Mouse (Mus musculus): ENCODE data around the gene Selplg.

Selplg gene

DNA sequence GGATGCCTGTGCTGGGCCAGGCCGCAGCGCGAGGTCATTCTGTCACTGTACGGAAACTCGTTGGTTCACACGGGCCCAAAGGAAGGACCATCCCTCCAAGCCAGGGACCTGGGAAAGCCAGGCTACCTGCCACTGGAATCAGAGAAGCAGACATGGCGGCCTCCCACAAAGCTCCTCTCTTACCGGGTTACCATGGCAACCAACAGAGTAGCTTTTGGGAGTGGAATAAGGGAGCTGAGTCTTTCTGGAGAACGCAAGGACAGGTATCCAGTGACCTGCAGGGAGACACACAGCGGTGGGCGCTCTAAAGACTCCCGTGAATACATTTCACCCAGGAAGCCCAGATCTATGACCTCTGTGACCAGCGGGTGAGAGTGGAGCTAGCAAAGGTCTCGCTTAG, 13.9 kb downstream of the Selplg start:
- no peak for DNase-seq

GRCm38 (mm10) chr5:113815638-113816152, 16.7 kb downstream of the Selplg start:
- peak; percentile 72 for DNase-seq

GRCm38 (mm10) chr5:113815041-113815389, 17.4 kb downstream of the Selplg start:
- DNase-seq = no peak

GRCm38 (mm10) chr5:113814111-113815040, 18.1 kb downstream of the Selplg start:
- no peak for DNase-seq

DNA sequence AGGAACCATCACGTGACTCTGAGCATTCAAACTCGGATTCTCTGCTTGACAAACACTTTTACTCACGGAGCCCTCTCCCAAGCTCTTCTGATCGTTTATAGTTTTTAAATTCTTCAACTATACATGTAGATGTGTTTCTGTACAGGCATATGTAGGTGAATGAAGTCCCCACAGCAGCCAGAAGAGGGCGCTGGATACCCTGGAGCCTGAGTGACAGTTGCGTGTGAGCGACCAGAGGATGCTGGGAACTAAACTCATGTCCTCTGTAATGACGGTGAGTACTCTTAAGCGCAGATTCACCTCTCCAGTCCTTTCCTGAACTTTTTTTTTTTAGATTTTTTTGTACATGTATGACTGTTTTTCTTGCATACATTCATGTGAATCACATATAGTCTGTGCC, 18.8 kb downstream of the Selplg start:
- DNase-seq = no peak

DNA sequence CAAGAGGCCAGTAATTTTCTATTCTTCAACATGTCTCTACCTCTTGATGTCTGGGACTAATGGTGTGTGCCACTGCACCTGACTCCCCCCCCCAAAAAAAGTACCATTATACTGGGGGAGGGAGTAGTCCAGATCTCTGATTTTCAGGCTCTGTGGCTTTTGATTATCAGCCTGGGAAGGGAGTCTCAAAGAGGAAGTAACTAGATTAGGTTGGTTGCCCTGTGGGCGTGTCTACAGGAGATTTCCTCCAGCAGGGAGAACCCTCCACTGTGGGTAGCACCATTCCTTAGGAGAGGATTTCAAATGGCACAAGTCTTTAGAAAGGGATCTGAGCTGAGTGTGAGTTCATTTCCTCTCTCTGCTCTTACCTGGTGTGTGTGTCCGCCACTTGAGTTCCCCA, 19.8 kb downstream of the Selplg start:
- DNase-seq = no peak

- DNase-seq = peak; percentile 49
Observed at GRCm38 (mm10) chr5:113811824-113812420, 20.5 kb downstream of the Selplg start.

DNA sequence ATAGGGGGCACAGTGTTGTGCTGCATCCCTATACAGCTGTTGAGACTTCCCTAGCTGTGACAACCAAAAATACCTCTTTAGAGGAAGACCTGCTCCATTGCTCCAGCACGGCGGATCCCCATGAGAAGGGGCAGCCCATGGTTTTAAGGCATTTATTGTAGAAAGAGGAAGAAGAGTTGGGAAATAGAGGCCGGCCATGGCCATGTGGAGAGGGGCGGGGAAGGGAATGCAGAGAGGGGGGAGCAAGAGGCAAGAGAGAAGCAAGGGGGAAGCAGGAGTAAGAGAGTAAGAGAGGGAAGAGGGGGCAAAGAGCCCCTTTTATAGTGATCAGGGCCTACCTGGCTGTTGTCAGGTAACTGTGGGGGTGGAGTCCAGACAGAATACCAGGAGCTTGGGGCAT, 22.3 kb downstream of the Selplg start:
- DNase-seq = no peak

DNA sequence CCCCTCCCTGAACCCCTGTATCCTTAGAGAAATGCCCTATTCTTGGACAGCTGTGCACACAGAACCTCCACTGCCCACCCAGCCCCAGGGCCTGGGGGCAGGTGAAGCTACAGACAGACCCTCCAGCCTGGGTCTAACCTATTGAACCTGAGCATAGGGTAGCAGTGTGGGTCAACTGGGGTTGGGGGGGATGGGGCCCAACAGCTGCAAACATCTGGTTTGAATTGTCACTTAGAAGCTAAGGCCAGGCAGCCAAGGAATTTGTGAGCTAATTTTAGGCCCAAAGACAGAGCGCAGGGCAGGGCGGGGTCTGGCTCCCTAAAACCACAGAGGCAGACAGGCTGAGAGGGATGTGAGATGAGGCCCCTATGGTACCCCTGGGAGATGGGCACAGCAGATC, 24.3 kb downstream of the Selplg start:
- no peak for DNase-seq

DNA sequence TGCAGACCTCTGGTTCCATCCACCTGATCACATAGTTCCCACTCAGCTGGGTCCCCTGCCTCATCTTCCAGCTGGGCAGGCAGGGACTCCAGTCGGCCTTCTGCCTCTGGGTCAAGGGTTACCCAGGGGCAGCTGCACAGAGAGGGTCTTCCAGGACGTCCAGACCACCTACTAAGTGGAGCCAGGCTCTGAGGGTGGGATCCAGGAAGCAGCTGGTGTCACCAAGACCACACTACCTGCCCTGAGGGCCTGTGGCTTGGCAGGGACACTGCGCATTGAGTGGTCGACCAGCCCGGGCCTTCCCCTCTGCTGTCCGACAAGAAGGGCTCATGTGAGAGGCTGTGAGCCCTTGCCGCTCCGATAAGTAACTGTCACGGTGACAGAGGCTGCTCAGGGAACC, 24.7 kb downstream of the Selplg start:
- DNase-seq = no peak

- DNase-seq = no peak
Observed at GRCm38 (mm10) chr5:113806414-113806813, 26.0 kb downstream of the Selplg start.

- no peak for DNase-seq
Observed at GRCm38 (mm10) chr5:113805301-113805700, 27.1 kb downstream of the Selplg start.

GRCm38 (mm10) chr5:113804395-113804966, 28.0 kb downstream of the Selplg start:
- no peak for DNase-seq

DNA sequence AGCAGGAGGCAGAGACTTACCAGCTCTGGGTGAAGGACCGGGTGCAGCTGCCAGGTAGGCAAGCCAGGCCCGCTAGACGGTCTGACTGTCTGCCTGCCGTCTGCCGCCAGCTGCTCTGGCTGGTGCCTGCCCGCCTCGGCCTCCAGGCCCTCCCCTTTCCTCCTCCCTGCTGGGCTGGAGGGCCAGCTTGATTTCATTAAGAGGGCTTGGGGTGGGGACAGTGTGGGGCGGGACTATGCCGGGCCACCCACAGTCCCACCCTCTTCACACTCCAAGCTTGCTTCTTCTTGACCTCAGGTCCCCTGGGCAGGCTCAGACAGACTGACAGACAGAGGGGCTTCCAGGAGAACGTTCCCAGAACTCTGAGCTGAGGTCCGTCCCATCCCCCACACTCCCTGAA, 32.2 kb downstream of the Selplg start, which contains the start of gene Tmem119:
Gene Tmem119 (minus strand): TSS at position 237 of the 400 bp plus-strand sequence.
- peak; percentile 76 for DNase-seq

GRCm38 (mm10) chr5:113799691-113800090, 32.8 kb downstream of the Selplg start:
- DNase-seq = no peak

DNA sequence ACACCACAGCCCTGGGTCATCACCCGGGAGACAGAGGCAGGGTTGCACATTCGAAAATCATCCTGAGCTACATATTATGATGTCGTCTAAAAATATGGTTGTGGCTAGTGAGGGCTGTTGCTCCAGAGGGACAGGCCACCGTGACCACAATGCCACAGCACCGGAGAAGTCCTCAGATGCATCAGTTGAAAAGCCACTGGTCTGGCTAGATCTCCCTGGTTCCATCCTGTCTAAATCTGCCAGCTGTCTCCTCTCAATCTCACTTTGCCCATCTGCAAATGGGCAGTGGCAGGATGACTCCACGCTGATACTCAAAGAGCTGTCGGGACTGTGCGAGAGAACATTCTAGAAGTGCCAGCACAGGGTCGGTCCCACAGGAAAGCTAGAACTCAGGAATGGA, 33.9 kb downstream of the Selplg start:
- DNase-seq = no peak

- no peak for DNase-seq
Observed at GRCm38 (mm10) chr5:113797149-113797882, 35.1 kb downstream of the Selplg start.

DNA sequence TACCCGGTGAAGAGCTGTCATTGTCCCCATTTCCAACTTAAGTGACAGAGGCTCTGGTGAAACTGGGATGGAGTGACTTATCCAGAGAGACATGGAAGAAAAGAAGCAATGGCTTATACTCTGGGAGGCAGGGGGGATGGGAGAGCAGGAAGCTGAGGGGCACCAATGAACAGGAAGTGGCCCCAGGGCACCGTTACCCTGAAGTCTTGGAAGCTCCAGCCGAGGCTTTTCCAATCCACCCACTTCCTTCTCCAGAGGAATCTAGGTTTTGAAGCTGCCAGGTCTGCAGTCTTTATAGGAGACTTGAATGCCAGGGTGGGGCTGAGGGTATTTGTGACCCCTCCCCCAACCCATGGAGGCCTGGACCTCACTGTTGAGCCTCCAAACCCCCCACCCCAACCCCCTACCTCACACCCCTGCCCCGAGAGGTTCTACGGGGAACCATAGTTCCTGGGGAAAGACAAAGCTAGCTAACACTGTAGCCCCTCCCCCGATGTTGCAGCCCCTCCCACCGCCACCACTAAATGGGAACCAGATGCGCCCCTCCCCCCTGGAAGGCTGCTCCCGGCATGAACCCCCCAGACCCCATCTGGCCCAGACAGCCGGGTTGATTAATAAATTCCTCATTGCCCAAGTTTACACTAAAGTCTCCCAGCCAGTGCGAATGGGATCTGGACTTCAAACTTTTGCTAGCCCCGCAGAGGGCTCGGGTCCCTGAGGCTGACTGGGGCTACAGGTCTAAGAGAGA, 35.9 kb downstream of the Selplg start:
- peak; percentile 52 for DNase-seq

- peak; percentile 48 for DNase-seq
Observed at GRCm38 (mm10) chr5:113791197-113792095, 41.0 kb downstream of the Selplg start.

DNA sequence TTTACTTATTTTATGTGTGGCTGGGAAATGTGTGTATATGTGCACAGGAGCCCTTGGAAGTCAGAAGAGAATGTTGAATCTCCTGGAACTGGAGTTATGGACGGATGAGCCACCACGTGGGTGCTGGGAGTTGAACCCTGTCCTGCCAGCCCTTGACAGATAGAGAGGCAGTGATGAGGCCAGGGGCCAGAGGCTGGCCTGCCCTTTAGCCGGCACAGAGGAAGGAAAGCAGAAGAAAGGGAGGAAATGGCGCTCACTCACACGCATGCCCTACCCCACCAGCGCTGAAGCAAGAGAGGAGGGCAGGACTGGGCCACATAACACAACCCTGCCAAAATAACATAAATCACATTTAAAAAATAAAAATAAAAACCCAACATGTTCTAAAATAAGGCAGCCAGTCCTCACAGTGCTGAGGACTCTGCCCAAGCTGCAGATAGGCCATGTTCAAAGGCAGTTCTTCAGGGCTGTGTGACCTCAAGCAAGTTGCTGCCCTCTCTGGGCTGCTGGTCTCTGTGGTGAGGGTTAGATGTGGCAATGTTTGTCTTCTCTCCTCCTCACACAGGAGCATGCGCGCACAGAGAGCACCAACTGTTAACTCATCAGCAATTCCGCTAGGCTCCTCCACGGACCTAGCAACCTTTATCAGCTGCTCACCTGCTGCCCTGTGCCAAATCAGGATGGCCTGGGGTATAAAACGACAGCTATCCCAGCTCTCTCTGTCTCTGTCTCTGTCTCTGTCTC, 41.8 kb downstream of the Selplg start:
- peak; percentile 79 for DNase-seq
